Mouse (Mus musculus): ENCODE measurements at regions not wholly inside any gene's neighbourhood (a gene's known extent, or its start where the extent isn't known, plus 50 kb on each side); places are given as distances from the start of the nearest gene placed in this dataset.

DNA sequence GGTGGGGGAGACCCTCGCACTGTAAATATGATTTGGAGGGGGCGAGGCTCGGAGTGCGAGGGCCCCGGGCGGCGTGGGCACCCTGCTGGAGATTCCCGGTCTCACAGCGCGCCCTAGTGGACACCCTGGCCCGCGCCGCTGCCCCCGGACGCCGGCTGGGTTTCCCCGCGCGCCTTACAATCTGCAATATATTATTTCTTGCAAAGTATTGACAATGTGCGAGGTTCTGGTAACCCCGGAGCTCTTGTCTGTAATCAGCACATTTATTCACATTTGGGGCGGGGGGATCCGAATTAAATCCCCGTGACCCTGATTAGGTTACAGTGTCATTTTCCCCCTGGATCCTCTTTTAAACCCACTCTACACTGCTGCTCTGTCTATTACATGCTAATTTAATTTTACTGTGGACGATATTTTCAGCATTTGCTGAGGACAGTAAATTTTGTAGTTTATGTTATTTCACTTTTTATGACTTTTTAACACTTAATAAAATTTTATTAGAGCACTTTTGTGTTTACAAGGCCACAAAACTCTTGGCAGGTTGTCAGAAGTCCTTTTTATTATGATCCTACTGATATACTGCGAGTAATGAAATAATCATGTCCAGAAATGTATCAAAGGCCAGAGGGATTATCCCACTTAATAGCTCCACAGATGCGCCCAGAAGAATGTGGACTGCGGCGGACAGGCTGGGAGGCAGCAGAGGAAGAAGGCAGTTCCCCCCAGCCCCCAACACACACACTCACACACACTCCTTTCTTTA, 312.6 kb downstream of the Mtx2 start:
- DNase-seq (ENCODE audit: extremely low read depth, low read depth, low spot score): no peak

DNA sequence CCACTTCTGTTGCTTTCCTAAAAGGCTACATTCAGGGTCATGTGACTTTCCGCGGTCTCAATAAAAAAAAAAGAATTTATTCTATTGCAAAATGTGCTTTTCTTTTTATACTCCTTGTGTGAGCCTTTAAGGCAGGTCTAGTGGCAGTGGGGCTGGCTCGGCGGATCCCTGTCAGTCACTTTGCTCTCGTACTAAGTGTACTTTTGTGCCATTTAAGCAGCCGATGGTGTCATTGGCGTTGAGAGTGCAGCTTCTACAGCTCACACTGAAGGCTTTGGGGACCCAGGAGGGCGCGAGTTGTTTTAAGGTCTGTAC, 313.1 kb downstream of the Mtx2 start:
- DNase-seq (ENCODE audit: extremely low read depth, low read depth, low spot score): no peak

DNA sequence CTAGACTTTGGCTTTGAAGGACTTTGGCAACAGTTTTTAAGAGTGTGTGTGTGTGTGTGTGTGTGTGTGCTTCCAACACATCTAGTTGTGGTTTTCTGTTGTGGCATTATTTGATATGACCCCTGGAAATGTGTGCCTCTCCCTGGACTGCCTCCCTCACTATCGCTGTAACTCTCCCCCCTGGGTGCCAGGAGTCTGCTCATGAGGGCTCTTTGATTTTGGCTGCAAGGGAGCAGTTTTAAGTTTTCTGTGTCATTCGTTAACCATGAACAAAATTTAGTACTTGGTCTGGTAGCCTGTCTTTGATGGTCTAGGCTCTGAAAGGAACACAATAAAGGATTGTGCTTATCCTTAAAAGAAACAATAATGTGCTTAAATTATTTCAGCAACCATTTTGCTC, 313.9 kb downstream of the Mtx2 start:
- DNase-seq (ENCODE audit: extremely low read depth, low read depth, low spot score): no peak

DNA sequence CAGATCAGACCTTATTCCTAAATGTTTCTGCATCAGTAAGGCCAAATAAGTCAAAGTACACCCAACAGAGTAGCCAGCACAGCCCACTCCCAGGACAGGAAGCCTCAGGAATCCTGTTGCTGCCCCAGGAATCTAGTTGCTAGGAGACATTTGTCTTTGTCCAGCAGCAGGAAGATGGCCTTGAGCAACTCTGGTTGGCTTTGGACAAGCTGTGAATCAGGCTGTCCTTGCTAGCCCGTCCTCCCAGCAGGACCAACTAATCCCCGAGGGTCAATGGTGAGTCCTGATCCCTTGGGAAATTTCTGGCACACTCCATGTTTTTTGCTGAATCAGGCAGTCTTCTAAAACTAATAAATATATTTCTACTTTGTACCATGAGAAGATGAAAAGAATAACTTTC, 317.1 kb downstream of the Mtx2 start:
- DNase-seq (ENCODE audit: extremely low read depth, low read depth, low spot score): no peak

DNA sequence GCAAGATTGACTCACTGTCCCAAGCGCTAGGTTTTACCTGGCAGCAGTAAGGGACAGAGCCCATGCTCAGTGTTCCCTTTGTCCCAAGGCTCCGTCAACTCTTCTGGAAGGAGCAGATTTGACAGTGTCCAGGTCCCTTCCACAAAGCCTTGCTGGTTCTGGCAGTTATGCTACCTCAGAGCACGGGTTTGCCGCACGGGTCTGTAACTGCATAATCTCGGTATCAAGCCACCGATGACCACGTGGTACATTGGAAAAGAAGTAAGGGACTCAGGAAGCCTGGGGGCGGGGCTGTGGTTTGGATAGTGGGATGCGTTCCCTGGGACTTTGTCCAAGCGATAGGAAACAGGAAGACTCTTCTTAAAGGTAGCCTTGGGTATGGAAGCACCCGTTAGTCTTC, 319.3 kb downstream of the Mtx2 start:
- DNase-seq (ENCODE audit: extremely low read depth, low read depth, low spot score): no peak

DNA sequence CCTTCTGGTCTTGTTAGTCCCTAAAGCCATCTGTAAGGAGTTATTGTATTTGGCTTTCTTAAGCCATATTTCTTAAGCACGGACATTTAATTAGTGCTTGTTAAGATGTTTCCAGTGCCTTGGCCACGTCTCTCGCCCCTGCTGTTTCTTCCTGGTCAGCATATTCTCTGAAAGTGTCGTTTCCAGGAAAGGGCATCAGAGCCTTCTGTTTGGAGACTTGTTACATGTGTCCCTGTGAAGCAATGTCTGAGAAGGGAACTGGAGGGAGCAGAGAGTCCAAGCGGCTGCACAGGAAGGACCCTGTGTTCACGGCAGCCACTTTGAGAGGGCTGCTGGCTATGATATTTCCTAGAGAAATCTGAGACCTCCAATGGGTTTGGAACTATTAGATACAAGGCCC, 320.7 kb downstream of the Mtx2 start:
- DNase-seq (ENCODE audit: extremely low read depth, low read depth, low spot score): no peak

DNA sequence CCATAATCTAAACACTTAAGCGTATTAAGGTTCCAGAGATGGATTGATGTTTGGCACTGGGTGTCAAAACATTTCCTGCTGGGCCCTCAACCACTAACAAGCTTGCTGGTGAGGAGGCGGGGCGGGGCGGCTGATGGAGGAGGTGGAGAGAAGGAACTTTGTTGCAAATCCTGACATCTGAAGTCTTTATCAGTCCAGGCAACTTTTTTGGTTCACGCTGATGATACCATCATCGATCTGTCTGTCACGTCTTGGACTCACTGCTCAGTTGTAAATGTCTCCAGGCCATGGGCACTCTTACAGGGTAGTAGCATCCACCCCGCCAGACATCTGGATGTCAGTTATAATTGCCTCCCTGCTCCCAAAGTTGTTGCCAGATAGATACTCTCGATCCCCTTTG, 321.8 kb downstream of the Mtx2 start:
- no peak for DNase-seq (ENCODE audit: extremely low read depth, low read depth, low spot score)

DNA sequence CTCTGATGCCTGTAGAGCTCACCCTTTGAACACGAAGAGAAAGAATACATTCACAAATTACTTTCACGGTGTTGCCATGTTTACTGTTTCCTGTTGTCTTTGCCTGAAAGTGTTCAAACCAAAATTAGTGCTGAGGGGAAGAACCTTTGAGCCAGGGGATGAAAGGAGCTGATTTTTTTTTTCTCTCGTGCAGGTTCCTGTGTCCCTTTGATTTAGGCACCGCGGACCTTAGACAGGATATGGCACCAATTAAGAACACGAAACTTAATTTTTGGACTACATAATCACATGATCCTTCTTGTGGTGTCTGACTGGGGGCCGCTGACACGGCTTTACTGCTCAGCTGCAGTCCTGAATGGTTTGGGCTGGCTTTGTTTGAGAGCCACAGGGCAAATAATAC, 322.4 kb downstream of the Mtx2 start:
- no peak for DNase-seq (ENCODE audit: extremely low read depth, low read depth, low spot score)

DNA sequence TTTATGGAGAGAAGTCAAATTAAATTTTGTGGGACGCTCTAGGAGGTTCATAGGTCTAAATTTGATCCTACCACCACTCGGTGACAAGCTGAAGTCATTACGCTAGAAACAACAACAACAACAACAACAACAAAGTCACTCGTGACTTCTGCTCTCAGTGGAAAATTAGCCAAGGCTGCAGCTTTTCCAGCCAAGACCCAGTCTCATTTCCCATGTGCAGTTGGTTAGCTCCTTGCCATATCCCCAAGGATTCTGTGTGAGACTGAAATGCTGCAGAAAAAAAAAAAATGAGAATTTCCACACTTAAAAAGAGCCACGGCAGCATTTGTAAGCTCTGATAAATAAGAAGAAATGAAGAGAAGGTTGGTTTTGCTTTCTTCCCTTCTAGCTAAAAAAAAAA, 323.4 kb downstream of the Mtx2 start:
- no peak for DNase-seq (ENCODE audit: extremely low read depth, low read depth, low spot score)

DNA sequence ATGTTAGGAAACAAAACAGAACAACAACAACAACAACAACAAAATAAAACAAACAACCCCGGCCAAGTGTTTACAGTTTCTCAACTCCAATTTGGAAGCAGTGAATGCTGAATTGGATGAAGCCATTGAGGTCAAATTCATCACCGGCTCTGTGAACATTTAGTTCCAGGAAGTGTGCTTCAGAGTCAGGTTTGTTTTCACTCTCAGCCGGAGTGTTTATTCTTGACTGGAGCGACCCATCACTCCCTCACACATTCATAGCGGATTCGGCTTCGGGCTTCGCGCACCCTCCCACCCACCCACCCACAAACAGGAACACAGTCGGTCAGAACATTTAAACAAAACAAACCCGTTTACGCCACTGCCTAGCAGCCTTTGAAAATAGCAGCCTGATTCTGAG, 324.0 kb downstream of the Mtx2 start:
- no peak for DNase-seq (ENCODE audit: extremely low read depth, low read depth, low spot score)

DNA sequence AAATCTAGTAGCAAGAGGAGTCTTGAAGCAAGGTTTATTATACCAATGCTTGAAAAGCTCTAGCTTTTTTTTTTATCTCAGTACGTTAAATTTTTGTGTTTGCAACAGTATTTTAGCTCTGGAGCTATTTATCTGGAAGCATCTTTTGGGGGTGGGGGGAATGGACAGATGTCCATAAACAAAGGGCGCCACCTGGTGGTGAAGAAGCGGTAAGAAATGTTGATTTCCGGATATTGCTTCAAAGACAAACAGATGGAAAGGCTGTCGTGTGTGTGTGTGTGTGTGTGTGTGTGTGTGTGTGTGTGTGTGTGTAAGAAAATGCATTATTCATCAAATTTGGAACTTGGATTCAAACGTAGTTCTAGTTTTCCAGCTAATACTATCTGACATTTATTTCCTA, 325.4 kb downstream of the Mtx2 start:
- no peak for DNase-seq (ENCODE audit: extremely low read depth, low read depth, low spot score)

DNA sequence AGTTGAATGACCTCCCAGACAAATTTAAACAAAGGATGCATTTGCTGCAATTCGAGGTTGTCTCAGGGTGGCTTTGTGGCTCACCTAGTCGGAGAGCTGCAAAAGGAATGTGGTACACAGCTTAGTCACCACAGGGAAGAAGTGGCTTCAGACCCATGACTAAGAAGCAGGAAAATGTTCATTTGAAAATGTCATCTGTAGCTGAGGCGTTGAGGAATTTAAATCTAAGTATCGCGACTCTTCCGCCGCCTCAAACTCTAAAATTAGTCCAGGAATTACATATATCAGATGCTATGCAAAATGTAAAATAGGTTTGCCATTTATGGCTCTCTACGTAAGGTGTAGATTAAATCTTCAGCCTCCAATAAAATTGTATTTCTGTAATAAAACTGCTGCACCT, 325.9 kb downstream of the Mtx2 start:
- no peak for DNase-seq (ENCODE audit: extremely low read depth, low read depth, low spot score)

DNA sequence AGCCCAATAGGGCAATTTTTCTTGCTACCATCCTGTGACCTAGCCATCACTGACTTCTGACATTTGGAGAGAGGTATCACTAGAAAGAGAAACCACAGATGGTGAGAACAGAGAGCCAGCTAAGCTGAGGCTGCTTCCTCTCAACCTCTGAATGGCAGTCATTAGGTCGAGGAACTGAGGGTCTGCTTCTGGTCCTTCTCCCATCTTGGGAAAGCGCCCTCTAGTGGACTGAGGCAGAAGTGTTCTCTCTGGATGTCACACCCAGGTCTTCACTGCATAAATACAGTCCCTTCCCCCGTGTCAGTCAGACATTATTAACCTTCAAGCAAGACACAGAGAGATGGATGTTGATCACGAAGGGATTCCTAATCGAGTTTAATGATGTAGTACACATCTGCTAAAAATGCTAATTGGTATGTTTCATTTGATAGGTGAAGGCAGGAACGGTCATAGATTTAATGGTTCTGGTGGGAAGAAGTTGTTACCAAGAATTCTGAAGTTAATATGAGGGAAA, 326.9 kb downstream of the Mtx2 start:
- DNase-seq (ENCODE audit: extremely low read depth, low read depth, low spot score): no peak

DNA sequence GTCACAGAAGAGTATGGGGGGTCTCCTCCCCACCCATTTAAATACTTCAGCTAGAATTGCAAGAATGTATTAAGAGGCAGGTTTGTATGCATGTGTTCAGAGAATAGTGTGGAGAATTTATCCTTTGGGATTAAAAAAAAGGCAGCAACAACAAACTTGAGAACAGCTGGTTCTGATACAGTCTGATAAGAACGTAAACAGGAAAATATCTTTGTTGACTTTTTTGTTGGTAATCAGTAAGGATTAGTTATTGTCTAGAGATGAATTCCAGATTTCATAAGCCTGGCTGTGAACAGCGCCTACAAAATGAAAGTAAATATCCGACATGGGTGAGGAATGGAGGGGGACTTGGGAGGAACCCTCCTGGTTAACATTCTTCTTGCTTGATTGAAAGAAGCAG, 328.8 kb downstream of the Mtx2 start:
- no peak for DNase-seq (ENCODE audit: extremely low read depth, low read depth, low spot score)

DNA sequence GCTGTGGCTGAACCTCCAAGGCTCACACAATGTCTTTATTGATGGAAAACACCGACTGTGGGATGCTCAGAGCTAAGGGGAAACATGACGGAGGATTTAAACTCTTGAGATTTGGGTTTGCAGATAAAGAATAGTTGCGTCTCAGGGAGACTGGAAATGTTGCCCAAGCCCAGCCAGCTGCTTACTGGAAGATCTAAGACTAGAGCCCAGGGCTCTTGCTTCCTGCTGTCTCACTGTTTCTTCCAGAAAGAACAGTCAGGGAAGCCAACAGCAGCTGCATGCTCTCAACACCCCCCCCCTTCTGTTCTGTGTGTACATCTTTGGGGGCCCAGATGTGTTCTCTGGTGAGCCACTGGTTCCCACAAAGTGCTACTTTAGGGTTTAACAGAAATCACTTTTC, 333.0 kb downstream of the Mtx2 start:
- no peak for DNase-seq (ENCODE audit: extremely low read depth, low read depth, low spot score)

DNA sequence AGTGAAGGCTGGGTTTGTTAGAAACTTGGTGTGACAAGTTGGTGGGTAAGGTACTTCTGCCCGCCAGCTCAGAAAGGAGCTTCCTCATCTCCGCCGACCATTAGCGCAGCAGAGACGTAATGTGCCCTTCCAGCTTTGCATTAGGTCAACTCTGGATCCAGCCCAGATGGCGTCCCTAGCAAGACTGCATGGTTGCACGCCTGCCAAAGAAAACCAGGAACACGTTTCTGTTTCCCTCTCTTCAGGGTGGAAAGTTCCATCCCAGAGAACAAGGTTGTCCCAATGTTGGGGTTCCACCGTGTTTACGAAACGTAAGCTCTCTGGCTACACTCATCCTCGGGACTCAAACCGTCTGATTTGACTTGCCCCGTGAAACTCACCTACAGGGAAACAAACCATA, 335.5 kb downstream of the Mtx2 start:
- no peak for DNase-seq (ENCODE audit: extremely low read depth, low read depth, low spot score)

DNA sequence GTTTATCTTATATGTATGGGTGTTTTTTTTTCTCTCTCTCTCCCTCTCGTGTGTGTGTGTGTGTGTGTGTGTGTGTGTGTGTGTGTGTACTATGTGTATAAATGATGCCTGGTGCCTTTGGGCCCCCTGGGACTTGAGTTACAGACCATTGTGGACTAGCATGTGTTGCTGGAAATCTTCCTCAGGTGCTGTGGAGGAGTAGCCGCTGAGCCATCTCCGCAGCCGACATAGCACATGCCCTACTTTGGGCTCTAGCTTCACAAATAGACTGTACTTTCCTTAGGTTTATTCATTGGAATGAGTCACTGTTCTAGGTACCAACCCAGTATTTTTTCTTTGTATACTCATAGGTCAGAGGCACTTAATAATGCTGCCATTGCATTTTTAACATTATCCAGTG, 339.4 kb downstream of the Mtx2 start:
- DNase-seq (ENCODE audit: extremely low read depth, low read depth, low spot score): no peak

DNA sequence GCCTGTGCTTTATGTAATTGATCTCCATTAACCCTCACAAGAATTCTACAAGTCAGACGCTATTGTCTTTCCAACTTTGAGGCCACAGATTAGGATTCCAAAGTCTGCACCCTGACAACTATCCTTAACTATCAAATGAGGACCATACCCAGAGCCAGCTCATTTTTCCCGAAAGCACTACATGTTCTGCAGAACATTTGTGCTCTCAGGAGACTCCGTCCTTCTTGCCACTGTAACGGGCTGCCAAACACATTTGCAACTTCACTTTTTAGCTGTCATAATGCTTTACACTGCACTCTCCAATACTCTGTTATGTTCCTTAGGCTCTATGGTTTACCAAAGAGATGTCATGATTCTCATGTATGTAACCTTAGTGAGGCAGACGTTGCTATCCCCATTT, 350.7 kb downstream of the Mtx2 start:
- no peak for DNase-seq (ENCODE audit: extremely low read depth, low read depth, low spot score)

DNA sequence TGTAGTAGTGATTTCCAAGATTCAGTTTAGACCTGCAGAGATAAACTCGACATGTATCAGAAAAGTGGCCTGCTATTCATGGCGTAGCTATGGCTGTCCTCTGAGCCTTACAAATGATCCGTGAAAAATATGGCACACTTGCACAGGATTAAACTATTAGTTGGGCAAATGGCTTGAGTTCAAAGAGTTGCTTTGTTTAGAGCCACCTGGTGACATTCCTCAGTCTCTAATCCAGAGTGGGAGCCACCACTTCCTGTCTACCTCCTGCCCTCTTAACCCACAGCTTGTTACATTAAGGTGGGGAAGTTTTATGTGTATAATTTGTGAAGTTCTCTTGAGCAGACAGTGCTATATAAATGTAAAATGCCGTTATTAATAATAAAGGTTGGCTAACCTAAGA, 357.7 kb downstream of the Mtx2 start:
- DNase-seq (ENCODE audit: extremely low read depth, low read depth, low spot score): no peak

DNA sequence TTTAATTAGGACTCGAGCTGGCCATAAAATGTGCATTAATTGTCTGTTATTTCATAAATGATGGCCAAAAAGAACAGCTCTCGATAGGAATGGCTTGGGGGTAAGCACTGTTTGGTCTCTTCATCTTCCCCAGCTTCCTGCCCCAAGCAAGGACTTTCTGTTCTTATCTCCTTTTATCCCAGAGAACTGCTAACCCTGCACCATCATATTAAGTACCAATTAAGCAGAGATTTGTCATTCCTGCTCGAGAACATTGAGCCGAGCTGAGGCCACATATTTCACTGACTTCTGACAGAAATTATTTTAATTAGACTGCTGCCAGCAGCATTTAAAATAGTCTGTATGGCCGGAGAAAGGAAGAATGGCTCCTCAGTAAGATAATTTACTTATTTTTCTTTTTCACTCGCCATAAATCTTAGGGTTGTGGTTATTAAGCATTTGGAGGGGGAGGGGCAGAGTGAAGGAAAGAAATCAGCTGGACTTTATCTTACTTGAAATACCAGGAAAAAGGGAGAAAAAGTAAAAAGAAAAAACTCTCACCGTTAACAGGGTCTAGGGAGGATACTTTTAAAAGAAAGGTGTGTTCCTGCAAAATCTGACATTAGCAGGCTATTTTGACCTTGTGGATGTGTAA, 377.1 kb downstream of the Mtx2 start:
- DNase-seq (ENCODE audit: extremely low read depth, low read depth, low spot score): no peak

DNA sequence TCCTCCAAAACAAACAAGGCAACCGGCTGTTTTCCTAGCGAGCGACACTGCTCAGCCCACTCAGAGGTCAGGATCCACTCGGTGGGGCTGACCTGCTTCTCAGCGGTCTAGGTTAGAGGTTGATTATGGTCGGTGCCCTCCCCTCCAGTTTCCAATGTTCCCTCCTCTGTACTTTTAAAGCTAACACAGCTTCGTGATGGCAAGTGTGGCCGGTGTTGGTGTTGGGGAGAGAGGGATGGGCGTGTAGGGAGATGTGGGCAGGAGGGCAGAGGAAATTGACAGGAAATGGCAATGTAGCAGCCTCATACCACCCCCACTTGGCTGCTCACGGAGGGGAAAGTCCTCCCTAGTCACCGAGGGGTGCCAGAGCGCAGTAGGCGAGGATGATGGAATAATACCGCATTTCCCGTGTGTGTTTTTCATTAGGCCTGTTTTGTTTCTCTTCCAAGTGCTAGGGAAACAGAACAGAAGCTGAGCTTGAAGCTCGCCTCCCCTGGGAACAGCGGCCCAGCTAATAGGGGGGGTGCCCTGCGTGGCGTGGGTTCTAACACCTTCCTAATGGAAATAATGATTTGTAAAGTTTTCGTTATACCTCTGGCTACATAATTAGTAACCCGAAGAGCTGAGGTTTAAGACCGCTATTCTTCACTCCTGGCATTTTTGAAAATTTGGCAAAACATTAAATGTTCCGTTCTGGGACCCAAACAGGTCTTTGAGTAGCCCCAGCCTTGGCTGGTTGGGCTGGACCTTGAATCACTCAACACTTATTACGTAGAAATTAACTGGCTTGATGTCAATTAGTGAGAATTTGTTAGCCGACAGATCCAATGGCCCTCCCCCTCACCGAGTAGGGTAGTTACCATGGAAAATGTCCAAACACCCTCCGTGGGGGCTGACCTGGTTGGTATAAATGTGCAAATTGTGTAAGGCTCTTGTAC, 383.5 kb downstream of the Mtx2 start:
- no peak for DNase-seq (ENCODE audit: extremely low read depth, low read depth, low spot score)

Data from fat pad, adult 2 months (tissue).